Mouse (Mus musculus): Measurements from ENCODE around the gene Msrb3. TPM values are rescaled to one million over a fixed set of nuclear protein-coding genes. Genes with fewer than 3 reads are reported as not detected.

Msrb3 gene
- polyA plus RNA-seq, 1 experiment = 3.9 TPM

GRCm38 (mm10) chr10:120826381-120826780 lies 72.5 kb downstream of the Msrb3 start:
- no peaks in the 10 kb centered on the region; the same call in 1 of the 2 replicates for H3K36me3 ChIP-seq (ENCODE audit: control insufficient read depth, insufficient read depth, low read length)
- no peak overlapping the region for H3K4me3 ChIP-seq (ENCODE audit: low read depth, low read length)
- H3K27ac ChIP-seq (ENCODE audit: insufficient read depth, low read depth, low read length) = no peak overlapping the region
- no peaks in the 10 kb centered on the region for H3K27me3 ChIP-seq (ENCODE audit: control insufficient read depth, insufficient read depth, low read length)
- TF ChIP-seq POLR2A (IDR thresholded peaks at IDR 0.05; ENCODE audit: low read depth, low read length) = no peak
- no peak for TF ChIP-seq CTCF (IDR thresholded peaks at IDR 0.05; ENCODE audit: extremely low read depth, insufficient read length, insufficient replicate concordance, low read depth, low read length)
- 71% methylated on average over 7 of the region's 7 CpGs for WGBS
- no peaks in the 10 kb centered on the region for H3K4me1 ChIP-seq (ENCODE audit: control insufficient read depth, insufficient read depth, insufficient read length, low read length)

GRCm38 (mm10) chr10:120825594-120825993 lies 73.3 kb downstream of the Msrb3 start:
- H3K27me3 ChIP-seq (ENCODE audit: control insufficient read depth, insufficient read depth, low read length) = no peaks in the 10 kb centered on the region
- H3K4me1 ChIP-seq (ENCODE audit: control insufficient read depth, insufficient read depth, insufficient read length, low read length) = no peaks in the 10 kb centered on the region
- WGBS = 86% methylated on average over 11 of the region's 11 CpGs
- H3K27ac ChIP-seq (ENCODE audit: insufficient read depth, low read depth, low read length) = no peak overlapping the region
- no peaks in the 10 kb centered on the region; the same call in 1 of the 2 replicates for H3K36me3 ChIP-seq (ENCODE audit: control insufficient read depth, insufficient read depth, low read length)
- no peak for TF ChIP-seq CTCF (IDR thresholded peaks at IDR 0.05; ENCODE audit: extremely low read depth, insufficient read length, insufficient replicate concordance, low read depth, low read length)
- no peak for TF ChIP-seq POLR2A (IDR thresholded peaks at IDR 0.05; ENCODE audit: low read depth, low read length)
- no peak overlapping the region for H3K4me3 ChIP-seq (ENCODE audit: low read depth, low read length)

- no peak for TF ChIP-seq CTCF (IDR thresholded peaks at IDR 0.05; ENCODE audit: extremely low read depth, insufficient read length, insufficient replicate concordance, low read depth, low read length)
- no peak for TF ChIP-seq POLR2A (IDR thresholded peaks at IDR 0.05; ENCODE audit: low read depth, low read length)
- Histone ChIP-seq H3K4me3 (ENCODE audit: low read depth, low read length) (no peak overlapping the region), H3K27ac (ENCODE audit: insufficient read depth, low read depth, low read length) (no peak overlapping the region), H3K4me1 (ENCODE audit: control insufficient read depth, insufficient read depth, insufficient read length, low read length) (no peaks in the 10 kb centered on the region), H3K27me3 (ENCODE audit: control insufficient read depth, insufficient read depth, low read length) (no peaks in the 10 kb centered on the region; the same call in 1 of the 2 replicates), H3K36me3 (ENCODE audit: control insufficient read depth, insufficient read depth, low read length) (no peaks in the 10 kb centered on the region)
- 24% methylated on average over 20 of the region's 20 CpGs for WGBS
Observed at GRCm38 (mm10) chr10:120821491-120822358, 77.2 kb downstream of the Msrb3 start.

- no peak for TF ChIP-seq POLR2A (IDR thresholded peaks at IDR 0.05; ENCODE audit: low read depth, low read length)
- TF ChIP-seq CTCF (IDR thresholded peaks at IDR 0.05; ENCODE audit: extremely low read depth, insufficient read length, insufficient replicate concordance, low read depth, low read length) = no peak
- Histone ChIP-seq H3K4me1 (ENCODE audit: control insufficient read depth, insufficient read depth, insufficient read length, low read length) (no peaks in the 10 kb centered on the region), H3K27me3 (ENCODE audit: control insufficient read depth, insufficient read depth, low read length) (no peaks in the 10 kb centered on the region; the same call in 1 of the 2 replicates), H3K36me3 (ENCODE audit: control insufficient read depth, insufficient read depth, low read length) (no peaks in the 10 kb centered on the region), H3K27ac (ENCODE audit: insufficient read depth, low read depth, low read length) (no peak overlapping the region), H3K4me3 (ENCODE audit: low read depth, low read length) (no peak overlapping the region)
- WGBS = 75% methylated on average over 12 of the region's 12 CpGs
Observed at GRCm38 (mm10) chr10:120820781-120821300, 78.1 kb downstream of the Msrb3 start.

GRCm38 (mm10) chr10:120815290-120815689 lies 83.6 kb downstream of the Msrb3 start:
- no peaks in the 10 kb centered on the region for H3K36me3 ChIP-seq (ENCODE audit: control insufficient read depth, insufficient read depth, low read length)
- no peak overlapping the region for H3K27ac ChIP-seq (ENCODE audit: insufficient read depth, low read depth, low read length)
- 0 out of 2 replicates have a peak, but pooled peaks cover 2% of the 10 kb centered on the region for H3K4me1 ChIP-seq (ENCODE audit: control insufficient read depth, insufficient read depth, insufficient read length, low read length)
- 71% methylated on average over 5 of the region's 5 CpGs for WGBS
- no peak for TF ChIP-seq POLR2A (IDR thresholded peaks at IDR 0.05; ENCODE audit: low read depth, low read length)
- no peak for TF ChIP-seq CTCF (IDR thresholded peaks at IDR 0.05; ENCODE audit: extremely low read depth, insufficient read length, insufficient replicate concordance, low read depth, low read length)
- H3K4me3 ChIP-seq (ENCODE audit: low read depth, low read length) = no peak overlapping the region
- H3K27me3 ChIP-seq (ENCODE audit: control insufficient read depth, insufficient read depth, low read length) = peaks cover 2% of the 10 kb centered on the region; the same call in 1 of the 2 replicates

GRCm38 (mm10) chr10:120811796-120812443 lies 87.0 kb downstream of the Msrb3 start:
- peak overlapping the region; percentile 15 for H3K4me3 ChIP-seq (ENCODE audit: low read depth, low read length)
- 14% methylated on average over 24 of the region's 24 CpGs for WGBS
- TF ChIP-seq CTCF (IDR thresholded peaks at IDR 0.05; ENCODE audit: extremely low read depth, insufficient read length, insufficient replicate concordance, low read depth, low read length) (no peak), POLR2A (IDR thresholded peaks at IDR 0.05; ENCODE audit: low read depth, low read length) (no peak)
- no peaks in the 10 kb centered on the region for H3K36me3 ChIP-seq (ENCODE audit: control insufficient read depth, insufficient read depth, low read length)
- H3K27ac ChIP-seq (ENCODE audit: insufficient read depth, low read depth, low read length) = no peak overlapping the region
- peaks cover 2% of the 10 kb centered on the region; the same call in 1 of the 2 replicates for H3K27me3 ChIP-seq (ENCODE audit: control insufficient read depth, insufficient read depth, low read length)
- H3K4me1 ChIP-seq (ENCODE audit: control insufficient read depth, insufficient read depth, insufficient read length, low read length) = 0 out of 2 replicates have a peak, but pooled peaks cover 2% of the 10 kb centered on the region
